ENCODE assay signal across 8 mouse cellular contexts in the genomic region with DNA sequence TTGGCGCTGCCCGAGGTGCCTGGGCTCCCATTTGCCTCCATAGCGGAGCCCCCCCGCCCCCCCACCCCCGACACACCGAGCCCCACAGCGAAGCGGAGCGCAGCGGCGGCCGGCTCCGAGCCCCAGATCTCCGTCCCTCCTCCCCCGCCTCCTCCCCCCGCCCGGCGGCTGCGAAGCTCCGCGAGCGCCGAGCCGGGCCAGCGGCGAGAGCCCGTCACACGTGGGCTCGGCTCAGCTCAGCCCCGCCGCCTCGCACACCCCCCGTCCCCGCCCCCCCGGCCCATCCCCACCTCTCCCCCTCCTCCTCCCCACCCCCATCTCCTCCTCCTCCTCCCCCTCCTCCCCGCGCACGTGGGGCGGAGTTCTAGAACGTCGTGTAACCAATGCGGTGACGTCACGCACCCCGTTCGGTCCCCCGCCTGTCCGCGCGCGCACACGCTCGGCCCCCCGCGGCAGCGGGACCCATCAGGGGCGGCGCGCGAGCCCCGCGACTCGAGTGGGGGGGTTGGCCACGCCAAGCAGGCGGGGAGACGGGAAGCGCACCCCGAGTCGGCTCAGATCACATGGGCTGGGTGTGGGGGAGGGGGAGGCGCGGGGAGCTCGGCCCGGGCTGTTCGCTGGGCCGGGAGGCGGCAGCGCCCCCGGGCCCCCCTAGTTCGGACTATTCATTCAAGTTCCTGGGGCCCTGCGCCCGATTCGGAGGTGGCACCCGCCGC. TPM values are rescaled to one million over a fixed set of nuclear protein-coding genes. Genes with fewer than 3 reads are reported as not detected.
A peak's percentile ranks its signal among the peaks of the same experiment; 100 is the strongest.
DNase-seq lines count a peak whose midpoint lies in the region; ATAC-seq lines count a peak whose summit lies in the region.

Gene Msi2 (minus strand): TSS at position 464 of the 716 bp plus-strand sequence.

- H3K4me2 ChIP-seq in hindbrain, embryonic 14.5 days (replicated peaks) = peak within 1 kb of the TSS; percentile 95

- H3K9ac ChIP-seq in hindbrain, embryonic 14.5 days = peak within 1 kb of the TSS; percentile 97

- peak within 1 kb of the TSS; percentile 94 for H3K4me3 ChIP-seq in hindbrain, embryonic 14.5 days (replicated peaks; ENCODE audit: low read length)
- H3K4me3 ChIP-seq in macrophage (ENCODE audit: inconsistent target) = peak within 1 kb of the TSS; percentile 52

- peak within 1 kb of the TSS; percentile 96 for H3K27ac ChIP-seq in hindbrain, embryonic 14.5 days
- no peak within 1 kb of the TSS for H3K27ac ChIP-seq in macrophage

- ATAC-seq in hindbrain, embryonic 14.5 days (ENCODE audit: low FRiP score) = peak; percentile 84

- H3K27me3 ChIP-seq in hindbrain, embryonic 14.5 days (ENCODE audit: control insufficient read depth, insufficient read depth, low read length) = no peaks in the 10 kb centered on the region

- peak; percentile 94 for DNase-seq in R1 (ENCODE audit: low read depth, low spot score)
- DNase-seq in cerebellum, postnatal 25 days = peak; percentile 93 to 97
- peak; percentile 71 to 80 for DNase-seq in frontal cortex, postnatal 25 days (ENCODE audit: low spot score in 2 of 2)
- peak; percentile 92 for DNase-seq in hindbrain, embryonic 14.5 days (ENCODE audit: low spot score)
- peak; percentile 85 to 89 for DNase-seq in left cerebral cortex, adult 18-20 months (ENCODE audit: low spot score in 2 of 2)
- DNase-seq in right cerebral cortex, adult 18-20 months = peak; percentile 88
- peak; percentile 67 for DNase-seq in urinary bladder, postnatal 10 days (ENCODE audit: low spot score)

- peaks cover 38% of the 10 kb centered on the region for H3K4me1 ChIP-seq in hindbrain, embryonic 14.5 days (replicated peaks; ENCODE audit: control insufficient read depth, insufficient read depth, low read length)

- H3K79me2 ChIP-seq in macrophage (ENCODE audit: inconsistent target) = no peaks in the 10 kb centered on the region

- 0 out of 2 replicates have a peak, but pooled peaks cover 6% of the 10 kb centered on the region for H3K36me3 ChIP-seq in hindbrain, embryonic 14.5 days (replicated peaks; ENCODE audit: control insufficient read depth, insufficient read depth)
- H3K36me3 ChIP-seq in macrophage (ENCODE audit: inconsistent target) = no peaks in the 10 kb centered on the region

- no peaks in the 10 kb centered on the region for H3K9me3 ChIP-seq in hindbrain, embryonic 14.5 days (ENCODE audit: control insufficient read depth, low read length)

- WGBS in hindbrain, embryonic 14.5 days = 1% methylated on average over 44 of the region's 84 CpGs
- WGBS in macrophage (ENCODE audit: missing documents) = 2% methylated on average over 65 of the region's 84 CpGs

RNA-seq across cellular contexts. Expression of gene Msi2, which starts in this region (rescaled TPM):
- polyA plus RNA-seq in hindbrain, embryonic 14.5 days (2014; fragmentation: Nextera tagmentation; extraction: Ambion mirVana) = 22.4 and 26.5 TPM in 2 replicates
- total RNA-seq in left cerebral cortex, adult 18-20 months (2021) = 100 to 1,000 TPM; 119 to 127 TPM
- 10 to 100 TPM; 26.7 to 67.4 (median 43.9) TPM for total RNA-seq in macrophage (2018; cell fraction: chromatin; rRNA removed)
- total RNA-seq in macrophage (2018; cell fraction: cytosol; rRNA removed) = 10 to 100 TPM in 3 of 26 experiments, 1 to 10 TPM in 23; 7.5 to 10.2 (median 8.7) TPM
- 10 to 100 TPM; 10.4 to 52.9 (median 24.6) TPM for total RNA-seq in macrophage (2018; cell fraction: nucleus; rRNA removed)
- 4.8 to 5.2 TPM (median 5.1 TPM) in 3 replicates for polyA plus RNA-seq in macrophage (2018)
